Mouse (Mus musculus) kidney, adult 11 months (tissue): Measurements from ENCODE around the gene Gm28035.

Experiments
- DNase-seq: peaks from one replicate; pipeline ENCODE4 v3.0.0; 2022

Gene Gm28035

DNA sequence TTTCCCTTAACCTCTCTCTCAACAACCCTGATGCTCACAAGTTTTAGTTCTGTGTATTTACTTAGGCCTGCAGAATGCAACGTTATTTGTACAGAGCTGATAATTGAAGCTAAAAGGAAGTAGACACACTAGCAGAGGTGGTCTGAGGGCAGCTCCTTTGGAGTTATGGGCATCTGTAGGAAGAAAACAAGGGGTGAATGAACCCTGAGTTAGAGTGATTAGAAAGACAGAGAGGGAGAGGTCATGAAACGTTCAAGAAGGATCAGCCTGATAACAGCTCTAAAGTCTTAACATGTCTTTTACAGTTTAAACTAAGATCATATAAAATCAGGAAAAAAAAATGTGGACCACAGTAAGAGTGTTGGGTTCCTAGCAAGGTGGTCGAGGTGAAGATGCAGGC, 69.0 kb downstream of the Gm28035 start:
- no peak for DNase-seq

DNA sequence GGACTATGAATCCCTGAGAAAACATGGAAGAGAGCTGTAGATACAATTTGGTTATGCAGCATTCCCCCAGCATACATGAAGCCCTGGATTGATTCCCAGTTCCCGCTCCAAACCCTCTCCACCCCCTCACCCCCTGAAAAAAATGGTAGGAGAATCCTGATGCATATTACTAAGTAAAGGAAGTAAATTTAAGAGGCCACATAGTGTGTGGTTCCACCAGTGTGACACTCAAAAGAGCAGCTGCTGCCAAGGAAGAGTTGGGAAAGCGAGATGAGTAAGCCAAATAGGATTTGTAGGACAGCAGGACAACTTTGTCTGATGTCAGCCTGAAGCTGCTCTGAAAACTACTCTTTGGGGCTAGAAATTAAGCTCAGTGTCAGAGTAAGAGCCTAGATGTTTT, 71.1 kb downstream of the Gm28035 start:
- no peak for DNase-seq

- no peak for DNase-seq
Measured at GRCm38 (mm10) chr2:30316136-30316535, 75.8 kb downstream of the Gm28035 start.

DNA sequence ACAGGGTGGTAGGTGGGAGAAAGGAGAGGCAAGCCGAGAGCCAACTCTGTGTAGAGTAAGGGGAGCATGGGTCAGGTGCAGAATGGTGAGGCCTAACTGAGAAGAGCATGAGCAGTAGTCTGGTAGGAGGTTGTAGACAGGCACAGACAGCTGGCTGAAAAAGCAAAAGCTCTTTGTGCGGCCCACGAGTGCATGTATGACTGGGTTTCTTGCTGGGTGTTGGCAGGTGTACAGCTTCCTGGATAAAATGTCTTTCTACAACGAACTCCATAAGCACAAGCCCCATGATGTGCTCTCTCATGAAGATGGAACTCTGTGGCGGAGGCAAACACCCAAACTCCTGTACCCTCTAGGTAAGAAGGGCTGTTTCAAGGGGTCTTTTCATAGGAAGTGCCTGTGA, 76.6 kb downstream of the Gm28035 start:
- DNase-seq, result no peak

DNA sequence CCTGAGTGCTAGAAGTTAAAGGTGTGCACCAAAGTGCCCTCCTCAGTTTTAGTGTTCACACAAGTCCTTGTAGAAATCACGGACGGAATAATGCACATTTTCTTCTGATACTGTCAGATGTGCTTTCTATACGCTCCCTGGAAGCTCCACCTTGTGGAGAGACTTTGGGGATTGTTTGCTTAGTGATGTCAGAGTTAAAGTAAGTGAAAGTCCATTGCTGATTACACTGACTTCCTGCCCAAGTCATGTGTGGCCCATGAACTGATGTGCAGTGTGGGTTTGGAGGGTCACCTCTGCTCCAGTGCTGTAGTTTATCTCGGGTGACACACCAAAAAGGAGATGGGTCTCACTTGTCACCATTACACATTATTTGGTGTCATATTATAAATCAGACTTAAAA, 78.9 kb downstream of the Gm28035 start:
- DNase-seq, result no peak

DNA sequence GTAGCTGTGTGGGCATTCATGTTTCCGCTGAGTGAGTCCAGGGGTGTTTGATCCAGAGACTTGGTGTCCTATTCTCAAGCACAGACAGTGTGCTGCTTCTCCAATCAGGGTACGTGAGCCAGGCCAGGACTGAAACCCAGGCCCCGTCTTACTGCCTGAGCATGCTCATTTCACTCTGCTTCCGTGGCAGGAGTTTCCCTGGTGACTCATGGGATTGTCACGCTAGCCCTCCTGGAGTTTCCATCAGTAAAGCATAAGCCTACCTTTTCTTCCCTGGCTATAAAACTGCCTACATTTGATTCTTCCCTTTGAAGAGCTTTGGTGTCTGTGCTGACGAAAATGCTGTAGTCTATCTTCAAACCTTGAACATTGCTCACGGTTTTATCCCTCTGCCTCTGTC, 82.7 kb downstream of the Gm28035 start:
- DNase-seq, result no peak

DNA sequence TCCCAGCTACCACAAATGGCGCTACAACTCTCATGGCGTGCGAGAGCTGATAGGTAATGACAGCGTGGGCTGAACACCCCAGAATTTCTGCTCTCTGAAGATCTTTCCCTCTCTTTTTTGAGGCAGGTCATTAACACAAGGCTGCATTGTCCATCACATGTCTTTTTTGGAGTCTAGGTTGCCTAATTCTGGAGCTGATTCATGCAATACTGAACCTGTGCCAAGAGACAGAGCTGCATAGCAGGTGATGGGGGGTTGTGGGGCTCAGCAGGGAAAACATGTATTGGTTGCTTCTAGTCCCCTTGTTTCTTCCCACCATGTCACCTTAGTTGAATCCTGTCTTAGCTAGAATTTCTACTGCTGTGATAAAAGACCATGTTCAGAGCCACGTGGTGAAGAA, 84.9 kb downstream of the Gm28035 start:
- DNase-seq, result no peak

GRCm38 (mm10) chr2:30327276-30327675, 86.9 kb downstream of the Gm28035 start:
- no peak for DNase-seq

DNA sequence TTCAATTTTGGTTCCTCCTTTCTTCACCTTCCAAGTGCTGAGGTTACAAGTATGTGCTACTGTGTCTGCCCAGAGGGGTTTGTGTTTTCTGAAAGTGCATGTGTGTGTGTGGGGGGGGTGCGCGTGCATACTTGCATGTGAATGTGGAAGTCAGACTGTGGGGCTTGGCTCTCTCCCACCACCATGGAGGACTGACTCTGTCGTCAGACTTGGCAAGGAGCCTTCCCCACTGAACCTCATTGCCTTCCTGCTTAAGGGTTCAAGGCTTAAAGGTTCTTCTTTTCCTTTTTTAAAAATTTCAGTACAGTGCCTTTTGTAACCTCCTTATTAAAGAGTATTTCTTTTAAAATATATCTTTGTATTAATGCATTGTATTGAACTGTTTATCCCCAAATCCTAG, 88.4 kb downstream of the Gm28035 start:
- DNase-seq, result no peak
